Mouse (Mus musculus) lung, adult 2 months (tissue): ENCODE measurements around the gene Grhl3.

Experiments used
- CTCF ChIP-seq: fragments of 200-500 bp; IDR thresholded peaks from 2 replicates; pipeline ENCODE4 v1.5.1; 2011; ENCODE audit warnings: mild to moderate bottlenecking, low read length, control low read depth; ENCODE audit not compliant: insufficient read depth
- POLR2A ChIP-seq: fragments of 200-500 bp; IDR thresholded peaks from 2 replicates; pipeline ENCODE4 v1.6.1; 2011; ENCODE audit warnings: low read depth, mild to moderate bottlenecking, control low read depth, low read length, borderline replicate concordance; ENCODE audit errors: extremely low read depth

DNA sequence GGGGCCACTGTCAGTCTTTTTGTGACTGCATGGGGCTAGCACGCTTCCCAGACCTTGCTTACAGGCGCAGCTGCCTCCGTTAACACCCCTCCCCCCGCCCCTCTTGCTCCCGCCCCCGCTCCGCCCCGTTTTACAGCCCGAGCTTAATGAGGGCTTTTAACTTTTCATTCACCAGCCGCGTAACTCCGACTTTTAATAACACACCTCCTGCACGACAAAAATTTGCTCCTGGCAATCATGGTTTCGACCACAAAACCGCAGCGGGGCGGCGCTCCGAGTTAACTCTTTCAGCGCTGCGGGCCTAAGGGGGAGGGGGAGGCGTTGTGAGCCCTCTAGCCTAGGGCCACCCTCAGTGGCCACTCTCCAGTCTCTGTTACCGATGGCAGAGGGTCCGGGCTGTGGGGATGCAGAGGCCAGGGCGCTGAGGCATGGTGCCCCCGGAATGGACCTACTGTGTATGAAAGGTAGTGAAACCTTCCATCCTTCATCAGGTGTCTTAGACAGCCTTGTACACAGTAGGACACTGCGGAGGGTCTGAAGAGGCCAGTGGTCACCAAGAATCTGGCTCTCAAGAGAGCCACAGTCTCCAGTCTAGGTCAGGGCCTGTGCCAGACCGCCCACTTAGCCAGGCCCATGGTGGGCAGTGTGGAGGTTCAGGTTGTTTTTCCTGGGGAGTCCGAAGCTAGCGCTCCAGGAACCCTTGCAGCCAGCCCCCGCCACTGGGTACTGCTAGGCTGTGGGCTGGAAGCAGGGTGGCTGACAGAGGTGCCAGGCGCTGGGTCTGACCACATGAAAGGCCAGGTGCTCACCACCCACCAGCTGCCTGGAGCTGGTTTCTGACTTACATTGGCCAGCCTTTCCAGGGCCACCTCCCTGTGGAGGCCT lies 3.0 kb downstream of the Grhl3 start:
- TF ChIP-seq CTCF (no peak), POLR2A (no peak)
